Mouse (Mus musculus) megakaryocyte, embryonic 14.5 days (primary cell): ENCODE measurements around the gene Atf7. TPM values are rescaled to one million over a fixed set of nuclear protein-coding genes. Genes with fewer than 3 reads are reported as not detected.

ENCODE experiments used
- H3K27me3 ChIP-seq: replicated peaks from 2 replicates; pipeline ENCODE3; 2012; ENCODE audit warnings: inconsistent platforms
- H3K36me3 ChIP-seq: replicated peaks from 2 replicates; pipeline ENCODE3; 2012; ENCODE audit warnings: low read length, inconsistent platforms, mixed read lengths
- H3K4me1 ChIP-seq: 2 replicates; pipeline ENCODE4 v1.6.1; 2012; ENCODE audit warnings: inconsistent platforms
- H3K4me3 ChIP-seq: replicated peaks from 2 replicates; pipeline ENCODE3; 2012; ENCODE audit warnings: moderate library complexity, mild to moderate bottlenecking, inconsistent platforms
- H3K9me3 ChIP-seq: 2 replicates; pipeline ENCODE4 v1.6.1; 2012; ENCODE audit warnings: inconsistent platforms
- FLI1 ChIP-seq: IDR thresholded peaks from 2 replicates; pipeline ENCODE4 v1.6.1; 2012; ENCODE audit warnings: low read length, inconsistent platforms, mixed read lengths
- GATA1 ChIP-seq: IDR thresholded peaks from 3 replicates; pipeline ENCODE4 v1.6.1; 2012; ENCODE audit warnings: mixed read lengths, low read length, inconsistent platforms, borderline replicate concordance
- polyA plus RNA-seq: library from polyadenylated mRNA; stranded (reverse); fragments of >175 nt; gene quantifications from 2 replicates; pipeline ENCODE4 v1.2.3, GENCODE M21; 2012; ENCODE audit warnings: low replicate concordance; ENCODE audit not compliant: insufficient read depth

Atf7 gene
- polyA plus RNA-seq, 1 experiment: 4.5 TPM

DNA sequence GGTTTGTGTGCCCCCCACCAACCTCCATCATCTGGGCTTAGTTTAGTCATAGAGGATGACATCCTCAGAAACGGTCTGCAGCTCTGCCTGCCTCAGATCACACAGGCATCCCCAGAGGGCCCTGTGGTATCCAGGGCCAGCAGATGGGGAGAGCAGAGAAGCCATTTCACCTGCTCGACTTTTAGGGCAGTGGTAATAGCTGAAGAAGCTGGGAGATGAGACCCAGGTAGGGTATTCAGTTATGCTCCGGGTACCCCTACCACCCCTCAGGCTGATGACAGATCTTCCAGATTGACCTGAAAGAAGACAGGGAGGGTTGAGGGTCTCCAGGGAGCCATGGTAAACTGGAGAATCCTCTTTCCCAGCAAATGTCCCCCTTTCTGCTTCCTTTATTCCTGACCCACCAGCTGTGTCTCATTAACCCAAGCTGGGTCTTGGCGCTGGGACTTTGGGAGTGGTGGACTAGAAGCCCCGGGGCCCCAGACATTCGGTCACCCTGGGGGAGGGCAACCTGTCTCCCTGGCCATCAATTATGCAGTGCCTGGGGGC lies 113.9 kb downstream of the Atf7 start:
- no peak for TF ChIP-seq GATA1
- TF ChIP-seq FLI1: no peak
- Histone ChIP-seq H3K4me1 (peaks cover 48% of the 10 kb centered on the region), H3K4me3 (no peak overlapping the region)

DNA sequence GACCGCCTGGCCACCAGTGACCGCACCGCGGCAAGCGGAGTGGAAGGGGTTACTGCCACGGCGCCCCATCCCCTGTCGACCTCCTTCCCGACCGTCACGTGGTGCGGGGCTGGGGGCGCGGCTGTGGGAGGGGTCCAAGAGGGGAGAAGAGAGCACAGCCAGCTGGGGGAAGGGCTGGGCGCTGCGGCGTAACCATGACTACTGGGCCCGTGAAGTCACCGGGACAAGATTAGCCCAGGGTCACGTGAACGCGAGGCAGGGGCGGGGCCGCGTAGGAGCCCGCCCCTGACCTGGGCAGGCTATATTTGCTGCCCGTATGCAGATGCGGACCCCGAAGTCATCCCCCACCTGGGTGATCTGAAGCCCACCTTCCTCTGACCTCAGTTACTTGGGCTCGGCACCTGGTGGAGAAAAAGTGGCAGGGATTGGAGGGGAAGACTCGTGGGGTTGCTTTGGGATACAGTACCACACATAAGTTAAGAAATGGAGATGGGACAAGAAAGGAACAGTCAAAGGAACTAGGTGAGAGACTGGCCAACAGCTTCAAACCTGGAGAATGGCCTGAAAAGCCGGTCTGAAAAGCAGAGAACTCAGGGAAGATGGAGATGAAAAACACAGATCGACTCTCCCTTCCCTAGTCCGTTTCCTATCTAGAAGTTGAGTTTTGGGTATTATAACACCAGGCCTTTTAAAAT lies 114.5 kb downstream of the Atf7 start:
- Histone ChIP-seq H3K9me3 (no peaks in the 10 kb centered on the region), H3K36me3 (peaks cover 11% of the 10 kb centered on the region), H3K27me3 (peaks cover 7% of the 10 kb centered on the region), H3K4me1 (peaks cover 47% of the 10 kb centered on the region), H3K4me3 (peak overlapping the region; percentile 95)
- TF ChIP-seq GATA1 (no peak), FLI1 (no peak)

More for the DNA sequence above, 113.9 kb downstream of the Atf7 start:
- peaks cover 5% of the 10 kb centered on the region for H3K36me3 ChIP-seq
- H3K27me3 ChIP-seq: peaks cover 7% of the 10 kb centered on the region
- H3K9me3 ChIP-seq: no peaks in the 10 kb centered on the region

DNA sequence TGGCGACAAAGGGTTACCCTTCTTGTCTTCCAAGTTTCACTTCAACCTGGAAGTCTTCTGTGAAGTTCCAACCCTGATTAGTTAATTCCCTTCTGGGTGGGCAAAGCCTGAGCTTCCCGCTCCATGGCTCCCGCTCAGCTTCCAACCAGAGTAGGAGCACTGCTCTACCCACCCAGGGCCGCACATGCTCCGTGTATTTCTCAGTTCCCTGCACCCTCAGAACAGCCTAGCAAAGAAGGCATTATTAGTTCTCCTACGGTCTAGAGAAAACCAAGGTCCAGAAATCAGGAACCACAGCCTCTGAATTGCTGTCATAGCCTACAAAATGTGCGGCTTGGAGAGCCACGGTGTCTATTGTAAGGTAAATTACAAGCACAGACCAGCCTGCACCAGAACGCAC lies 115.2 kb downstream of the Atf7 start:
- Histone ChIP-seq H3K27me3 (peaks cover 7% of the 10 kb centered on the region), H3K9me3 (no peaks in the 10 kb centered on the region), H3K4me3 (peak overlapping the region; percentile 95), H3K4me1 (peaks cover 51% of the 10 kb centered on the region), H3K36me3 (peaks cover 17% of the 10 kb centered on the region)
- TF ChIP-seq FLI1: no peak
- TF ChIP-seq GATA1: no peak

DNA sequence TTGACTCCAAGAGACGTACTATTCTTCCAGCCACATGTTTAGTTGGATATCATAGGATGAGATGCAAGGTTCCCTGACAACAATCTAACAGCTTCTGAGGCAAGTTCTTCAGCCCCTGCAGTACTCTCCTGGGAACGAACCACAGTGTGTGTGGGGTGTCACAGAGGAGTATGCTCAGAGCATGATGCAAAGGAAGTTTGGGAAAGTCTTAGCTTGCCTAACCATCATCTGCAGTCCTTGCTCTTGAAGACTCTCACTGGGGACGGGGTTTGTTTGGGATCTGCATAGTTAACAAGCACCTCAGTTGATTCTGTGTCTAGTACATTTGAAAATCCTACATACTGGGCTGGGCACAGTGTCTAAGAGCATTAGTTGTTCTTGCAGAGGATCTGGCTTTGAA lies 116.9 kb downstream of the Atf7 start:
- Histone ChIP-seq H3K4me3 (no peak overlapping the region), H3K9me3 (no peaks in the 10 kb centered on the region), H3K36me3 (peaks cover 34% of the 10 kb centered on the region), H3K4me1 (peaks cover 54% of the 10 kb centered on the region), H3K27me3 (peaks cover 7% of the 10 kb centered on the region)
- TF ChIP-seq GATA1 (no peak), FLI1 (no peak)

DNA sequence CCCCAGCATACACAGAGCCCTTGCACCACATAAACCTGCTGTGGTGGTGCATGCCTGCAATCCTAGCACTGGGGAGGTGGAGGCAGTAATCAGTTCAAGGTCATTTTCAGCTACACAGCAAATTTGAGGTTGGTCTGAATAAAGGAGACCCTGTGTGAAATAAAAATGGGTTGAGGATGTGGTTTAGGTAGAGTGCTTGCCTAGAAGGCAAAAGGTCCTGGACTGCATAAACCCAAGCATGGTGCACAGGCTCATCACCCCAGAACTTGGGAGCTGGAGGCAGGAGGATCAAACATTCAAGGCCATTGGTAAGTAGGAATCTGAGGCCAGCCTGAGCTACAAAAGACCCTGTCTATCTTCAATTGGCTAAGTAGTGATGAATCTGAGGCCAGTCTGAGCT lies 117.7 kb downstream of the Atf7 start:
- peaks cover 42% of the 10 kb centered on the region for H3K36me3 ChIP-seq
- no peak overlapping the region for H3K4me3 ChIP-seq
- no peaks in the 10 kb centered on the region for H3K9me3 ChIP-seq
- H3K27me3 ChIP-seq: peaks cover 4% of the 10 kb centered on the region
- no peak for TF ChIP-seq FLI1
- no peak for TF ChIP-seq GATA1
- H3K4me1 ChIP-seq: peaks cover 53% of the 10 kb centered on the region

DNA sequence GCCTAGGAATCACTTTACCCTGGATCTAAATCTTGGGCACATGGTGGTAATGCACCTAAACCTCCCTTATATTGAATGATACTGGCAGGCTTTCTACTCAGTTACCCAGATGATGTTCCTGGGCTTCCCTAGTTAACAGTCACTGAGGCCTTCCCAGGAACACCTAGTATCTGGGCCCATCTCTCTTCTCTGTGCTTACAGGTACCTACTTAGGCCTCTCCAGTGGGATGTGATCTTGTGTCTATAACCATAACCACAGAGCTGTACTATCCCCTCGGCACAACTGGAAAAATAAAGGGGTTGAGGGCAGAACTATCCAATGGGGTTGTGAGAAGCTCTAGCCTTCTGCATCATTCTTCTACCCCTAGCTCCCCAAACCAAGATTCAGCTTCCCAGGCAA lies 118.4 kb downstream of the Atf7 start:
- TF ChIP-seq FLI1 (no peak), GATA1 (no peak)
- Histone ChIP-seq H3K36me3 (peaks cover 49% of the 10 kb centered on the region), H3K9me3 (no peaks in the 10 kb centered on the region), H3K4me3 (no peak overlapping the region), H3K4me1 (peaks cover 46% of the 10 kb centered on the region), H3K27me3 (peaks cover 3% of the 10 kb centered on the region)

DNA sequence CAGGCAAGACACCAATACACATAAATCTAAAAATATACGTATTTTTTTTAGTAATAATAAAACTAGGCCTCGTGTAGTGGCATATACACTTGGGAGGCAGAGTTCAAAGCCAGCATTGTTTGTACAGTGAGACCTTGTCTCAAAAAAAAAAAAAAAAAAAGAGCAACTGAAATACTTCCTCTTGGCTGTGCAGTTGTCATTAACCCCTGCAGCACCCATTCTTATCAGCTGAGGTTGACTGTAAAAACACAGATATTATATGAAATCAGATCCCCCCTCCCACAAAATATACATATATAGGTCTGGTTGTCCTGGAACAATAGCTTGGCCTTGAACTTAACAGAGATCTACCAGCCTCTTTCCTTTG lies 118.8 kb downstream of the Atf7 start:
- H3K27me3 ChIP-seq: peaks cover 3% of the 10 kb centered on the region
- H3K4me1 ChIP-seq: peaks cover 42% of the 10 kb centered on the region
- TF ChIP-seq FLI1 (no peak), GATA1 (no peak)
- H3K9me3 ChIP-seq: no peaks in the 10 kb centered on the region
- peaks cover 53% of the 10 kb centered on the region for H3K36me3 ChIP-seq
- no peak overlapping the region for H3K4me3 ChIP-seq

DNA sequence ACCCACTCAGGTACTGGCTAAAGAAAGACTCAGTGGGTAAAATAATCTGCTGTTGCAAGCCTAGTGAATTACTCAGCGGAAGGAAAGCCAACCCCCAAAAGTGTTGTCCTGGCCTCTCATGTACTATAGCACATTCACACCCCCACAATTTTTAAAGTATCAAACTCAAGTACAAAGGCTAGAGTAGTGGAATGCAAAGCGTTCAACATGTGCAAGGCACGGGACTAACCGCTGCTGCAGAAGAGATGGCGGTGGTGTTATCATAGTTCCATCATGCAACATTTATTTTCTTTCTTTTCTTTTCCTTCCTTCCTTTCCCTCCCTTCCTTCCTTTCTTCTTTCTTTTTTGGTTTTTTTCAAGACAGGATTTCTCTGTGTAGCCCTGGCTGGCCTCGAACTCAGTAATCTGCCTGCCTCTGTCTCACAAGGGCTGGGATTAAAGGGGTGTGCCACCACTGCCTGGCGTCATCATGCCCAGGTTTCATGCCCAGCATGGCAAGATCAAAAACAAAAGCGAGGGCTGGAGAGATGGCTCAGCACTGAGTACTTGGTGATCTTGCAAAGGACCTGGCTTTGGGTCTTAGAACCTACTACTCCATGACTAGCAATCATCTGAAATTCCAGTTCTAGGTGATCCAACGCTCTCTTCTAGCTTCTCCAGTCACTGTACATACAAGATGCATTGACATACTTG lies 119.3 kb downstream of the Atf7 start:
- Histone ChIP-seq H3K36me3 (peaks cover 59% of the 10 kb centered on the region), H3K9me3 (no peaks in the 10 kb centered on the region), H3K4me1 (peaks cover 37% of the 10 kb centered on the region), H3K27me3 (no peaks in the 10 kb centered on the region), H3K4me3 (no peak overlapping the region)
- no peak for TF ChIP-seq GATA1
- no peak for TF ChIP-seq FLI1

DNA sequence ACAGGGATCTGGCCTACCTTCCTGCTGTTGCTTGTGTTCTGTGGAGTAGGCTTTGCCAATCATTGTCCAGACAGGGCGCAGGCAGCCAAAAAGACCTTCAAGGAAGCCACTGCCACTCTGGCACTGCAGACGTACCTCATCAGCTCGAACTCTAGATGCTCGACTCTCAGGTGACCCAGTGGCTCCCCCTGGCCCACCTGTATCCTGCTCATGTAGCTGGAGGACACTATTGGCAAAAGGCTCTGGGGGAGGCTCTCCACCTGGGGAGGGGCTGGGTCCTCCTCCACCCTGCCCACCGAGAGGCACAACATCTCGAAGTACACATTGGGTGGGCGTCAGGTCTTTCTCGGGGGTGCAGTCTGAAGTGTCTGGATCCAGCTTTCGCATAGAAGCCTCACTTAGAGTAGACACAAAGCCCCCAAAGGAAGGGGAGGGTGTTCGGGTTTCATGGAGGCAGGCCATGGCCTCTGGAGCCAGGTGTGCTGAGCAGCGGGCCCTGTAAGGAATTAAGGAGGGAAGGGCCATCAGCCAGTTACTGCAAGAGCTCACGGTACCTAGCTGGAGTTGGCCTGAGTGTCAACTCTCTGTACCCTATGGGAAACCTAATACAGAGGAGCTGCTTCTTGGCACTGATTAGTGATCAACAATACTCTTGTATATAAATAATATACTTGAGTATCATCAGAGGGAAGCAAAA lies 120.0 kb downstream of the Atf7 start:
- Histone ChIP-seq H3K4me1 (peaks cover 32% of the 10 kb centered on the region), H3K27me3 (no peaks in the 10 kb centered on the region), H3K4me3 (no peak overlapping the region), H3K9me3 (no peaks in the 10 kb centered on the region), H3K36me3 (peaks cover 66% of the 10 kb centered on the region)
- TF ChIP-seq FLI1 (no peak), GATA1 (no peak)
